Mouse (Mus musculus) splenic B cell, adult 2 months (primary cell): ENCODE data around the gene Dohh.
A peak's percentile ranks its signal among the peaks of the same experiment; 100 is the strongest.

Experiments used
- DNase-seq: peaks from one replicate; pipeline ENCODE4 v3.0.0-alpha.2; 2011; ENCODE audit warnings: low read depth, low spot score
- H3K27me3 ChIP-seq: 2 replicates; pipeline ENCODE4 v1.6.1; 2012; ENCODE audit warnings: mild to moderate bottlenecking, low read length, moderate library complexity, mixed read lengths; ENCODE audit not compliant: control insufficient read depth, poor library complexity, insufficient read depth, severe bottlenecking
- H3K36me3 ChIP-seq: 2 replicates; pipeline ENCODE4 v1.6.1; 2012; ENCODE audit warnings: mild to moderate bottlenecking, low read length, moderate library complexity, mixed read lengths; ENCODE audit not compliant: control insufficient read depth, poor library complexity, insufficient read depth, severe bottlenecking

Dohh gene

DNA sequence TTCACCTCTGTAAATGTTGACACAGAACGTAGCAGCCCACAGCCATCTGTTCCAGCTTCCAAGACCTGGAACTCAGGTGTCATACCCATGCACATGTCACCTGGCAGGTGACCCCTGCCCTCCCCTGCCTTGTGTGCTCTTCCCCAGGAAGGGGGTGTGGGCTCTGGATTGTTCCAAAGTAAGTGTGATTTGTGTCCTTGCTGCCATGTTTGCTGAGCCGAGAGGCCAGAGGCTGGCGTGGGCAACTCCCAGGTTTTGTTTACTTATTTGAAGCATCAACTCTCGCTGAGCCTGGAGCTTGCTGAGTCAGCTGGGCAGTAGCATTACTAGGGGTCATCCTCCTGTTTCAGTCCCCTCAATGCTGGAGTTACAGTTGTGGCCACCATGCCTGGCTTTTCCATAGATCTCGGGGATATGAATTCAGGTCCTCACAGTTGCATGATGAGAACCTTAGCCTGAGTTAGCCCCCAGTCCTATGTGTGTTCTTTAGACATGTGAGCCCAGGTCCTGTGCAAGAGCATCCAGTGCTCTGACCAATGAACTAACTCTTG is 4.4 kb downstream of the Dohh start, which contains the start of gene Gm48552:
Gm48552 (plus strand) TSS at position 501 of the 551 bp plus-strand sequence.
- no peak for DNase-seq
- Histone ChIP-seq H3K36me3 (peaks cover 3% of the 10 kb centered on the region; the same call in 1 of the 2 replicates), H3K27me3 (no peaks in the 10 kb centered on the region)

DNA sequence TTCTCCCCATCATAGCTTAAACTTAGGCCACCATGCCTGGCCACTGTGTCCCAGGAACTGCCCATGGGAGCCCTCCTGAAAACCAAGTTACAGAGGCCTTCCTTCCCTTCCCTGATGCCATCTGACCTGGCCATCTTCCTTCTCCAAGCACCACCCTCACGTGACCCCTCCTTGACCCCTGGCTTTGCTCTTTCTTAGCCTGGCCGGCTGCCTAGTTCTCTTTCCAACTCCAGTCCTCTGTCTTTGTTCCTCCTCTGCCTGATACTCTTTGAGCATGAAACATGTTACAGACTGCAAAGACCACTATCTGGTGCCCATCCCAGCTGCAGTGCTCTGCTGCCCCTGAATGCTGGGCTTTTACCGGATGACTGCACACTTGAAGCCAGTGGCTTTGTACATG is 5.1 kb downstream of the Dohh start:
- Histone ChIP-seq H3K27me3 (no peaks in the 10 kb centered on the region), H3K36me3 (peaks cover 3% of the 10 kb centered on the region; the same call in 1 of the 2 replicates)
- no peak for DNase-seq

DNA sequence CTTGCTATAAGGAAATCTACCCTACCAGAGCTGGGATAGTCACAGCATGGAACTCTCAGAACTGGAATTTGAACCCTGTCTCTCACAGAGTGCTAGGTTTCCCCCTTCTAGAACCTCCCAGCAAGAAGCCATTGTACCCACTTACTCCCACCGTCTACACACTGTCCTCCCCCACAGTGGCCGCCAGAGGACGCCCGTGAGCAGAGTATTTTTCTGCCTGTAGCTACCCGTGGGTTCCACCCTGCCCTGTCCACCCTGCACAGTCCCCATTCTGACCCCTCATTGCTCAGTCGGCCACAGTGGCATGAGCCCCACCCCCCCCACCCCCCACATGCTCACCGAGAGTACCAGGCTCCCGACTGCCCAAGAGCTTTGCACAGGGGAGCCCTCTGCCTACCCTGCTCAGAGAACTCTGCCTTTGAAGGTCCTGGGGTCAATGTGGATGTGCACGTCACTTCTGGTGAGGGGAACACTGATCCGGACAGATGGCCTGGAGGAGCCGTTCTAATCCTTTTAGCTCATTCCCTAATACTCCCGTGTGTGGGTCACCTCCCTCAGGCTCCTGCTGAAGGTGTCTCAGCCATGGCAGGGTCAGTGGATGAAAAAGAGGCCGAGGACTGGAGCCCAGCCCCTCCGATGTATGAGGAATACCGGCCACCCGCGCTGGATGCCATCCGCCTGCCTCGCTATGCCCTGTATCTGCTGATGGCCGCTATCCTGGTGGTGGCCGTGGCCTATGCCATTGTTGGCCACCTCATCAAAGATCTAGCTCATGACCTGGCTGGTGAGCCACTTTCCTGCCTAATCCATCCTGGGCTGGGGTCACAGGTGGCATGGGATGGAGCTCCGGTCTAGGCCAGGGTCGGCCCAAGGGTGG is 5.8 kb downstream of the Dohh start:
- DNase-seq, result peak; percentile 79
- H3K36me3 ChIP-seq, result peaks cover 3% of the 10 kb centered on the region; the same call in 1 of the 2 replicates
- no peaks in the 10 kb centered on the region for H3K27me3 ChIP-seq

DNA sequence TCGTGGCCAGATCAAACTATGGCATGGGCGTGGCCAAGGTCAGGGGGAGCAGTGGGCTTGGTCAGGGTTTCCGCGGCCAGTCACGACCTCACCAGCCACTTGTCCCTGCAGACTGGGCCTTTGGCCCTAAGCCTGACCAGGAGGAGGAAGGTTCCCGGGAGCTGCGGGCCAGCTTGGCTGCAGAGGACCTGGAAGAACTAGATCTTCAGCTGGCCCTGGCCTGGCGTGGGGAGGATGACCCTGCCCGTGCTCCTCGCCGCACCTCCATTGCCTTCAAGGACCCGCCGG is 6.4 kb downstream of the Dohh start:
- Histone ChIP-seq H3K36me3 (peaks cover 3% of the 10 kb centered on the region; the same call in 1 of the 2 replicates), H3K27me3 (no peaks in the 10 kb centered on the region)
- no peak for DNase-seq

DNA sequence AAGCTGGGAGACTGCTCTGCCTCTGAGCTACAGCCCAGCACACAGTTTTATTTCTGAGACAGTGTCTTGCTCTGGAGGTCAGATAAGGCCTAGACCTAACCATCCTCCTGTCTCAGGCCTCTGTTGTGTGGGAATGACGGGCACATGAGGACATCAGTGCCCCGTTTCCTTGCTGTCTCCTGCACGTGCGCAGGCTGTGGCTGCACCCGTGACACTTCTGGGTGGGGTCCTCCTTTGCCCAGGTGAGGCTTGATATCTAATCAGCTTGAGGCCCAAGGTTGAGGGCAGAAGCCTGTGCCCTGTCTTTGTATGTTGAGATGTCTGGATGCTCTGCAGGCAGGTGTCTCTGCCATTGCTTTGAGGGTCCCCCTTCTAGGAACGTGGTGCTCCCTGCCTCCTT is 8.0 kb downstream of the Dohh start:
- Histone ChIP-seq H3K27me3 (no peaks in the 10 kb centered on the region), H3K36me3 (no peaks in the 10 kb centered on the region; the same call in 1 of the 2 replicates)
- no peak for DNase-seq

DNA sequence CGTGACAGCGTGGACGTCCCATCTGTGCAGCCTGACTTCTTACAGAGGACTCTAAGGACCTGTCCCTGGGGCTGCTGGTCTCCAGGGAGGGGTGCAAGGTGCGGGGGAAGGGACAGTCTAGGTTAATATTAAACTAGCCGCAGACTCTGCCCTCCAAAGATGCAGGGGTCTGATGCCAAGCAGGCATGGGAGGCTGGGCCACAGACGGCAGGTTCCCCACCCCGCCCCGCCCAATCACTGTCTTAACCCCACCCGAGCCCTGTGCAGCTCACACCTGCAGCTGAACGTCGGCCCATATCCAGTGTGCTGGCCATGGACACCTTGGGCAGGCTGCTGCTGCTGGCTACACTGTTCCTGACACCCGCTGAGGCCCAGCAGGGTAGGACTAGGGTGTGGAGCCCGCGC is 8.6 kb downstream of the Dohh start, which contains the start of gene Smim24:
Smim24 (plus strand) TSS at position 271 of the 405 bp plus-strand sequence.
- no peak for DNase-seq
- Histone ChIP-seq H3K27me3 (no peaks in the 10 kb centered on the region), H3K36me3 (no peaks in the 10 kb centered on the region)

DNA sequence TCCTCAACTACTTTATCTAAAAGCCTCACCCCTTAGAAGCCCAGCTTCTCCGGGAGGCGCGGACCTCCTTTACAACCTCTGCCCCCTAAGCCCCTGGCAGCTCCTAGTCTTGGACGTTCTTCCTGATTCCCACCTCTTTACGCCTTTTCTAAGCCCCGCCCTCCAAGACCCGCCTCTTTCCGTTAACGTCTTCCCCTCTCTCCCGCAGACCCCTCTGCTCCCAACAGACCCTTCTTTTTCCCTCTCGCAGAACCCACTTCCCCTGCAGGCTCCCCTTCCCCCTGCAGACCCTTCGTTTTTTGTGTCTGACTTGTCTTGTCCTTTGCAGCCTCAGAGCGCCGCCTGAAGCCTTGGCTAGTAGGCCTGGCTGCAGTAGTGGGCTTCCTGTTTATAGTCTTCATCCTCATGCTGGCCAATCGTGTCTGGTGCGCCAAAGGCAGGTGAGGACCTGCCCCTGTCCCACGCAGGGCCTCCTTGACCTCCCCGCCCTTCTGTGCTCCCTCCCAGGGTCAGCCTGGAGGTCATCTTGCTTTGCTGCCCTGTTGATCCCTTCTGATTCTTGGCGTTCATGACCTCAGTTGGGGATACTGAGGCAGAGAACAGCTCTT is 9.3 kb downstream of the Dohh start:
- Histone ChIP-seq H3K36me3 (no peaks in the 10 kb centered on the region), H3K27me3 (no peaks in the 10 kb centered on the region)
- DNase-seq, result no peak

DNA sequence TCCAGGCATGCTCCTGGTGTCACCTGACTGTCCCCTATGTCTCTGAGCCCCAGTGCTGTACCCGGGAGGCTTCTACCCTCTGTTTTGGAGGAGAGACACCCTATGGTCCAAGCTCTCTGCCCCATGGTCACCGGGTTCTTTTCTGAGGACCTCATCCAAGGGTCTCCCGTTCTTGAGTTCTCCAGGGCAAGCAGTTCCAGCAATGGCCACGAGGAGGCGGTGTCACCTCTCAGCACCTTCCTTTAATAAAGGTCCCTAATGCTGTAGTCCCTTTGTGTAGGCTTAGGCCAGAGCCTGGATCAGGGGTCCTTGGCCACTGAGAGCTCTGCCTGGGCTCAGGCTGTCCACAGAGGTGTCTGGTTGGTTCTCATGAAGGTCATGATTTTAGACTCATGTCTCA is 10.9 kb downstream of the Dohh start:
- no peaks in the 10 kb centered on the region for H3K27me3 ChIP-seq
- no peaks in the 10 kb centered on the region; the same call in 1 of the 2 replicates for H3K36me3 ChIP-seq
- peak; percentile 86 for DNase-seq

DNA sequence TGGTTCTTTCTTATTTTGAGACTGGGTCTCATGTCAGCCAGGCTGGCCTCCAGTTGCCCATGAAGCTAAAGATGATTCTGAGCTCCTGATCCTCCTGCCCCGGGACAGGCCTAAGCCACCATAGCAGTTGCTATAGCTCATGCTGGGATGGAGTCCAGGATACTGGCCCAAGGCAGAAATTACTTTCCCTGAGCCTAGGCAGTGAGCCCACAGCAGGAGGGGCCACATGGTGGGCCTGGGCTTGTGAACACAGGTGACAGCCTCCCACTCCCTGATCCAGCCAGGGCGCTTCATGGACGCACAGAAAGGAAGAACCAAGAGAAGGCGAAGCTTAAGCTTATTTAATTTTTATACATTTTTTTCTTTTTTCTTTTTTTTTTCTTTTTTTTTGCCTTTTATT is 11.6 kb downstream of the Dohh start:
- peaks cover 2% of the 10 kb centered on the region; the same call in 1 of the 2 replicates for H3K36me3 ChIP-seq
- H3K27me3 ChIP-seq, result no peaks in the 10 kb centered on the region
- DNase-seq, result no peak

DNA sequence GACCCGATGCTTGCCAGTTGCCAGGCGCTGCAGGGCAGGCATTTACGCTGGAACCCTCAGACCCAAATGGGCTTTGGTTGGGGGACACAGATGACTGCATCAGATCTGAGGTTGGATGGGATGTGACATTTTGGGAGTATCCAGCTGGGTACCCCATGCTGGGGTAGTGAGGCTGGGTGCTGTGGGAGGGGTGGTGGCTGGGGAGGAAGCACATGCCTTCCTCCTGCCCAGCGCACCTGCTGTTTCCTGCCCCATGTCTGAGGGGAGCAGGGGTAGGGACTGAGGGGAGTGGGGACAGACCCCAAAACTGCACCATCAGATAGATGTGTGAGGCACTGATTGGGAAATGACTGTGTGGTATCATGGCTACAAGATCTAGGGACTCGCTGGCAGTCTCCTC is 12.5 kb downstream of the Dohh start:
- Histone ChIP-seq H3K27me3 (no peaks in the 10 kb centered on the region), H3K36me3 (peaks cover 2% of the 10 kb centered on the region; the same call in 1 of the 2 replicates)
- no peak for DNase-seq

DNA sequence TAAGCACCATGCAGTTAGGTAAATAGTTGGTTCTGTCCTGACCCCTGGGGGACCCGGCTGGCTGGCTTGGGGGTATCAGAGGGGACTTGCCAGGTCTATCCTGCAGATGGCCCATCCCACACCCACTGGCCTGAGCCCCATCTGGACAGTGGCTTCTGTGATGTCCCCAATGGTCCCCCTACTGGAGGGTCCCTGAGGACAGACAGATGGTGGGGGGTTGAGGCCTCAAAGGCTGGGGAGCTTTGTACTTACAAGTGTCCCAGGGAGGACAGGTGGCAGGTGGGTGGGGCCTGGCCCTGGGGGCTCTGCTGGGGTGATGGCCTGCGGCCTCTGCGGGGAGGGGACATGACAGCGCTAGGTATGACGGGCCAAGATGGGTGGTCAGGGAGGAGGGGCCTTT is 15.1 kb downstream of the Dohh start:
- DNase-seq, result no peak
- H3K36me3 ChIP-seq, result peaks cover 2% of the 10 kb centered on the region; the same call in 1 of the 2 replicates
- H3K27me3 ChIP-seq, result no peaks in the 10 kb centered on the region

DNA sequence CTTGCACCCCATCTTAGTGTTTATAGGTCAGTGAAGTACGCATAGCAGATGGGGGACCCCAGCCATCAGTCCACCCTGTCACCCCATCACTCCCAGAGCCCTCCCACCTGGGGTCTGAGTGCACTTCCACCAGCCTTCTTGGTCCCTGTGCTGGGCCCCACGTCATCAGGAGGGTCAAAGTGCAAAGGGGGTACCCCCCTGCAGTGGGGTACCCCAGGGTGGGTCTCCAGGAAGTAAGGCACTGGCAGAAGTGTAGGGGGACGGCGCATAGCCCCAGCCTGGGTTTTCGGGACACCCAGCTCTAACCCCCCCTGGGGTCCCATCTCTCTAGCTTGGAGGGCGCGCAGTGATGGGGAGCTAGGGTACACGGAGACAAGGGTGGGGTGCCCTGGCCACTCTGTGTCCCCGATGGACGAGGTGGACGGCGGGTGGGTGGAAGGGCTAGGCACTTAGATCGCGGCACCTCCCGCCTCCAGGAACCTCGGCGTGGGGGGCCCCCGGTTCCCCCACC is 15.6 kb downstream of the Dohh start:
- Histone ChIP-seq H3K27me3 (no peaks in the 10 kb centered on the region), H3K36me3 (peaks cover 2% of the 10 kb centered on the region; the same call in 1 of the 2 replicates)
- no peak for DNase-seq

DNA sequence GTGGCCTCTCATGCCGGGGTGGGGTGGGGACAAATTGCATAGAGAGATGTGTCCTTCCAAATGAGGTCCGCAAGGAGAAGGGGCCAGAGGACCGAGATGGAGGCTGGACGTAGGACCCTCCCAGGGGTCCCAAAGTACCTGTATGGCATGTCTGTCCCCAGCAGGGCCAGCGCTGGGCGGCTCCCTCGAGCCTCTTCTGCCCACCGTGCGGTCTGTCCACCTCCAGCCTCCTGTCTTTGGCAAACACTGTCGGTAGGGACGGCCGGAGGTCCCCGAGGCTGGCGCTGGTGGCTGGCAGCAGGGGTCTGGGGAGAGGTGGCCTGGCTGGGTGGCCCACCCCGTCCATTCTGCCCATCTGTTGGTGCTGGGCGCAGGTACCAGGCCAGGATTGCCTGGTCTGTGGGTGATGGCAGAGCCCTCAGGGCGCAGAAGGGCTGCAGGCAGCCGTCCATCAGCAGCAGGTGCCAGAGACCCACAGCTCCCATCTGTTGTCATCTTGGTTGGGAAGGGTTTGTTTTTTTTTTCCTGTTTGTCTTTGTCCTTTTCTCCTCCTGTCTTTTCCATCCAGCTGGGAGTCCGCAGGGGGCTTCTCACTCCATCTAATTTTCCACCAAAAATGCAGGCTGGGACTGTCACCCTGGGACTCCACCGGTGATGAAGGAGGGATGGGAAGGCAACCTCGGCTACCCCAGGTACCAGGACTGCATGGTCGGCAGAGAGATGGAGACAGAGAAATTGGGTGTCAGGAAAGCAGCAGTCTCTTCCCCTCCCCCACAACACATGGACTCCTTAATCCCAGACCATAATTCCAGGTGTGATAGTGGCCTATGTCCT is 16.4 kb downstream of the Dohh start:
- no peak for DNase-seq
- H3K27me3 ChIP-seq, result no peaks in the 10 kb centered on the region
- peaks cover 2% of the 10 kb centered on the region; the same call in 1 of the 2 replicates for H3K36me3 ChIP-seq

DNA sequence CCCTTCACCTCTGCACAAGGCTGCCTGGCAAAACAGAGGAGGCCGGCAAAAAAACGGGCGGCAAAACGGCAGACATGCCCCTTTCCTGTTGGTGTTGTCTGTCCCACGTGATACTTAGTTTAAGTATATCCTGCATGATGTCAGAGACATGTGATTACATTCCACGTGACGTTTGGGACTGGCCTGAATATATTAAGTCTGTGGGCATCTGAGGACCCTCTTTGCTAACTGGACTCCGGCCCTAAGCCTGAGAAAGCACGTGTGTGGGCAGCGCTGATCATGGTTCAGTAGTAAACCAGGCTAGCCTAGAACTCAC is 16.9 kb downstream of the Dohh start:
- DNase-seq, result no peak
- H3K36me3 ChIP-seq, result peaks cover 3% of the 10 kb centered on the region; the same call in 1 of the 2 replicates
- no peaks in the 10 kb centered on the region; the same call in 1 of the 2 replicates for H3K27me3 ChIP-seq
